Mouse (Mus musculus) limb, embryonic 10.5 days (tissue): ENCODE measurements at regions not wholly inside any gene's neighbourhood (a gene's known extent, or its start where the extent isn't known, plus 50 kb on each side); places are given as distances from the start of the nearest gene placed in this dataset.

ENCODE experiments used
- DNase-seq: peaks from one replicate; pipeline ENCODE4 v3.0.0-alpha.2; 2017; ENCODE audit warnings: low spot score
- H3K27ac ChIP-seq: fragments of 300-500 bp; sonication (generic); 2 replicates; pipeline ENCODE4 v1.5.1; 2016; ENCODE audit warnings: mild to moderate bottlenecking
- H3K27me3 ChIP-seq: fragments of 300-500 bp; sonication (generic); 2 replicates; pipeline ENCODE4 v1.6.1; 2016; ENCODE audit warnings: low read depth, mild to moderate bottlenecking; ENCODE audit not compliant: poor library complexity, severe bottlenecking
- H3K36me3 ChIP-seq: fragments of 300-500 bp; sonication (generic); 2 replicates; pipeline ENCODE4 v1.6.1; 2016; ENCODE audit warnings: mild to moderate bottlenecking, moderate library complexity
- H3K4me1 ChIP-seq: fragments of 300-500 bp; sonication (generic); 2 replicates; pipeline ENCODE4 v1.6.1; 2016
- H3K4me3 ChIP-seq: fragments of 300-500 bp; sonication (generic); 2 replicates; pipeline ENCODE4 v1.5.1; 2016; ENCODE audit warnings: mild to moderate bottlenecking, moderate library complexity
- H3K9me3 ChIP-seq: fragments of 300-500 bp; sonication (generic); replicated peaks from 2 replicates; pipeline ENCODE4 v1.6.1; 2016; ENCODE audit warnings: mild to moderate bottlenecking
- WGBS: fragments of 180-500 bp; shearing (Covaris S2); methylation state at CpG from one replicate; pipeline ENCODE4 v1.1.7; 2016; 5-methylcytosine and 5-hydroxymethylcytosine counted together

- Histone ChIP-seq H3K4me1 (peaks cover 30% of the 10 kb centered on the region), H3K27me3 (peaks cover 73% of the 10 kb centered on the region), H3K36me3 (no peaks in the 10 kb centered on the region), H3K9me3 (no peaks in the 10 kb centered on the region; the same call in 1 of the 2 replicates), H3K4me3 (no peak overlapping the region), H3K27ac (no peak overlapping the region)
- WGBS: 56% methylated on average over 24 of the region's 24 CpGs
- no peak for DNase-seq
Observed at GRCm38 (mm10) chr8:91747174-91747859, 54.5 kb downstream of the Irx3 start.

- Histone ChIP-seq H3K4me3 (no peak overlapping the region), H3K9me3 (no peaks in the 10 kb centered on the region), H3K27ac (no peak overlapping the region), H3K4me1 (no peaks in the 10 kb centered on the region), H3K36me3 (no peaks in the 10 kb centered on the region), H3K27me3 (peaks cover 79% of the 10 kb centered on the region)
- no peak for DNase-seq
- WGBS: 77% methylated on average over 2 of the region's 2 CpGs
Observed at GRCm38 (mm10) chr8:91724646-91725045, 77.2 kb downstream of the Irx3 start.
